Mouse (Mus musculus) layer of hippocampus, adult 8-10 months (tissue): ENCODE measurements around the gene Zfp990. TPM values are rescaled to one million over a fixed set of nuclear protein-coding genes. Genes with fewer than 3 reads are reported as not detected.
"Not testable (repeated sequence)": the region's sequence is repeated elsewhere in the genome, so short reads cannot be mapped to it uniquely, and the experiment has no call there.

ENCODE experiments used
- DNase-seq, 2 experiments: peaks; one replicate each; pipeline ENCODE4 v3.0.0; 2022; ENCODE audit warnings: low spot score in 2 of 2
- total RNA-seq, 4 experiments: library from RNA; stranded (reverse); gene quantifications; 2 replicates each; pipeline ENCODE4 v1.2.4; 2022

Zfp990 gene
- total RNA-seq, 4 experiments from 2014 or later: 0.11 to 0.43 TPM; not detected in 2

DNA sequence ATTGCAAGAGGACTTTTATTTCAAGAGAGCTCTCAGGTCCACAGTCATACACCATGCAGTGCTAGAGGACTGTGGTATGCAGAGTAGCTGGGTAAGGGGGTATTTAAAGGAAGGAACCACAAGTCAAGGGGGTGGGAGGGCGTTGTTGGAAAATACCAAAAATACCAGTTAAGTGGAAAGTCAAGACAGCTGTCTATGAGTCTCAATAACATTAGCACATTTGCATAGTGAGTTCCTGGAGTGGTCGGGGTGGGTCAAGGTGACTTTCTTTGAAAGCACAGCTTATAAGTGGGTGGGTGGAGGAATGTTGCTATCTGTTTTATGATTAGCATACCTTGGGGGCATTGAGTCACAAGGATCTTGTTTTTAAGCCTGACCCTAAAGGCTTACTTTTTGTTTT is 75.5 kb downstream of the Zfp990 start:
- not testable (repeated sequence) for DNase-seq

Other genes with a start within 250 kb of the Zfp990 start
- gene Tnfrsf8, start 195.6 kb upstream of the Zfp990 start, total RNA-seq: 1 to 10 TPM in 1 of 4 experiments, under 1 TPM in 3; 0.61 to 1.3 (median 0.74) TPM
- gene Gm13212, start 74.4 kb downstream of the Zfp990 start, total RNA-seq: under 1 TPM in 3 of 4 experiments, not detected in 1; 0.23 to 0.34 (median 0.29) TPM
- gene Zfp980, start 159.9 kb downstream of the Zfp990 start, total RNA-seq: under 1 TPM in 1 of 4 experiments, not detected in 3; 0.16 TPM